Mouse (Mus musculus) testis, postnatal 10 days (tissue): ENCODE measurements around the gene Gm11034.

Experiments used
- DNase-seq: peaks from one replicate; pipeline ENCODE4 v3.0.0; 2021; ENCODE audit warnings: low spot score

Gene Gm11034

DNA sequence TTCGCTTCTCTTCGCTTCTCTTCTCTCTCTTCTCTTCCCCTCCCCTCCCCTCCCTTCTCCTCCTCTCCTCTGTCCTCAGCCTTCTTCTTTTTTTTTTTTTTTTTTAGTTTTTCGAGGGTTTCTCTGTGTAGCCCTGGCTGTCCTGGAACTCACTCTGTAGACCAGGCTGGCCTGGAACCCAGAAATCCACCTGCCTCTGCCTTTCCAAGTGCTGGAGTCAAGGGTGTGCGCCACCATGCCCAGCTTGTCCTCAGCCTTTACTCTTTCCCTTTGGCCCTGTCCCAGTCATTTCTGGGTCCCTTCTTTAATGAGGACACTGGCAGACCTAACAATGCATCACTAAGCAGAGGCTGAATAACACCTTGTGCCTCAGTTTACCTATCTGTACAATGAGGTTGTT is at the start of gene Gm11034:
Gm11034 (minus strand) TSS at position 101 of the 400 bp plus-strand sequence.
- DNase-seq = no peak

DNA sequence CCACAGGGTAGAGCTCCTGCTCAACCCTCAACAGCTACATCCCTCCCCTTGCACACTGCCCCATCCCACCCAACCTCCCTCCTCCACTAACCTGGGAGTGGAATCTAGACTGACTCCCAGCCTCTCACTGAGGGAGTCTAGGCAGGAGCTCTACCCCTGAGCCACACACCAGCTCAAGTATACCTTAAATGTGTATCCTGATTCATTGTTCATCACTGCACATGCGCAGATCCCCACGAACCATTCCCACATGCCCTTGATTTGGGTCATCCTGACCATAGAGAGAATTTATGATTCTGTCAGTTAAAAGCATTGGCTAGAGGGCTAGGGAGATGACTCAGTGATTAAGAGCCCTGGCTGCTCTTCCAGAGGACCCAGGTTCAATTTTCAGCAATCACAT is 49.3 kb upstream of the Gm11034 start:
- DNase-seq = no peak

DNA sequence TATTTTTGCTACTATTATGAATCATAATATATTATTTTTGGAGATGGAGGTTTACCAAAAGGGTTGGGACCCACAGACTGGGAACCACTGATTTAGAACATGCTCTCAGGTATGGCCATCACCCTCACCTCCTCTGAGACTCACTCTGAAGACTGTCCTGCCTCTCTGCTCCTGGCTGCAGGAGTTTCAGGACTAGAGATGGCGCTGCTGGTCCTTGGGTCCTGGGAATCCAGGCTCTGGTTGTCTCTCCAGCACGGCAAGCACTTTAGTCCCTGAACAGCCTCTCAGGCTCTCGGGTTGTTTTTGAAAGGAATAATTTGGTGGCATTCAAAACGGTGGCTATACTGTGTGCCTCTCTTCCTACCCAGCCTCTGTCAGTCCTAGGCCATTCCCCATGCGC is 48.4 kb upstream of the Gm11034 start:
- DNase-seq = no peak

DNA sequence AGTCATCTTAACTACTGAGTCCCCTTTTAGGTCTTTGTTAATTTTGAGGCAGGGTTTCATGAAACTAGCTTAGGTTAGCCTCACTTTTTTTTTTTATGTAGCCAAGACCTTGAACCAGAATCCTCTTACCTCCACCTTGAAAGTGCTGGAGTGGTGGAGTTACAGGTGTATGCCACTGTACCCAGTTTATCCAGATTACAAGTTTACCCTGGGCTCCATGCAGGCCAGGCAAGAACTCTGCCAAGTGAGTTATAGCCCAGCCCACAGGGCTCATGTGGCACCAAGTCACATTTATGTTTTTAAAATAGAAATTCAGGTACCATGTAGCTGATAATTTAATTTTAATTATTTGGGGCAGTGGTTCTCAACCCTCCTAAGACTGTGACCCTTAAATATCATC is 48.0 kb upstream of the Gm11034 start:
- DNase-seq = no peak

- DNase-seq = peak; percentile 59
These were observed 47.6 kb upstream of the Gm11034 start for GRCm38 (mm10) chr8:72261019-72261418.

- no peak for DNase-seq
These were observed 47.1 kb upstream of the Gm11034 start for GRCm38 (mm10) chr8:72260585-72260984.

- no peak for DNase-seq
These were observed 46.4 kb upstream of the Gm11034 start for GRCm38 (mm10) chr8:72259862-72260261.

- DNase-seq = no peak
These were observed 44.4 kb upstream of the Gm11034 start for GRCm38 (mm10) chr8:72257902-72258238.

DNA sequence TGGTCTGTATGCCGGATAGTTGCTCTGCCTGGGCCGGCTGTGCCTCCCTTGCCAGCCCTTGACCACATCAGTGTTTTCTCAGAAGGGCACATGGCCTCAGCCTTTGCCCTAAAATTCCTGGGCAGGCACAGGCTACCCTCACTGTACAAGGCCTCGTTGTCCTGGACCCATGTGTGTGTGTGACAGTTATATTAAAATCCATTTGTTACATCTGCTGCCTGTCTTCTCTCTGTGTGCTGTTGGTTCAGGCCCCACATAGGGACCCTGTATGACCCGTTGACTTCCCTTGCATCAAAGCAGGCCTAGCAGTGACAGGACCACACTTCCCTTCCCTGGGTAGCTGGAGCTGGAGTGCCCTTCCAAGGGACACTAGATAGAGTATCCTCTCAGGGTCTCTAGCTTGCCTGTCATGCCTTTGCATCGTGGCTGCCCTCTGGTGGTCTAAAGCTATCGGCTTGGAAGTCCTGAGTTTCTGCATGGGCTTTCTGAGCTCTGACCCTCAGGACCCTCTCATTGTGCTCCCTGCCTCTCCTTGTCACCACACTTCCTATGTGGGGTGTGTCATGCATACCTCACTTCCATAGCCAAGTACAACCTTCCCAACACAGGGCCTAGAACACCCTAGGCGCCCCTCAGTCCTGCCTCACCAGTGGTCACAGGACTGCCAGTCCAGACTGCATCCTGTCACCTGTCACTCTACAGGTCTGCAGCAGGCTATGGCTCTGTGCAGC is 43.9 kb upstream of the Gm11034 start:
- DNase-seq = peak; percentile 65

GRCm38 (mm10) chr8:72244610-72245009 is 31.2 kb upstream of the Gm11034 start:
- DNase-seq = no peak

- no peak for DNase-seq
These were observed 28.8 kb upstream of the Gm11034 start for GRCm38 (mm10) chr8:72242226-72242625.

- DNase-seq = peak; percentile 68
These were observed 27.5 kb upstream of the Gm11034 start for GRCm38 (mm10) chr8:72240951-72241350.

GRCm38 (mm10) chr8:72240403-72240763 is 26.9 kb upstream of the Gm11034 start:
- DNase-seq = no peak

- peak; percentile 98 for DNase-seq
These were observed 26.3 kb upstream of the Gm11034 start, which contains the start of gene Ap1m1 for GRCm38 (mm10) chr8:72239499-72240402. Gene Ap1m1, plus strand, starts transcription at chr8:72240018.

GRCm38 (mm10) chr8:72222656-72223055 is 9.2 kb upstream of the Gm11034 start:
- peak; percentile 53 for DNase-seq

DNA sequence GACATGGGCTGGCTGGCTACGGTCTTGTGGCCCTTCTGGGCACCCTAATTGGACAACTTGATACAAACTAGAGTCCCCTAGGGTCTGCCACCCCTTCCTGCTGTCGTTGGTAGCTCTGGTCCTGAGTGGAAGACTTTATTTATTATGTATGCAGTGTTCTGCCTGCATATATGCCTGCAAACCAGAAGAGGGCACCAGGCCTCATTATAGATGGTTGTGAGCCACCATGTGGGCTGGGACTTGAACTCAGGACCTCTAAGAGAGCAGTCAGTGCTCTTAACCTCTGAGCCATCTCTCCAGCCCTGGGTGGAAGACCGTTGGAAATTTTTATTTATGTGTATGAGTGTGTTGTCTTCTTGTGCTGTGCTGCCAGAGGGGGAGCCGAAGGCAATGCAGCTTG is 7.3 kb upstream of the Gm11034 start:
- no peak for DNase-seq

GRCm38 (mm10) chr8:72219541-72220363 is 6.3 kb upstream of the Gm11034 start, which contains the start of gene Fam32a:
Gene Fam32a, plus strand, starts transcription at chr8:72219730.
- peak; percentile 85 for DNase-seq

DNA sequence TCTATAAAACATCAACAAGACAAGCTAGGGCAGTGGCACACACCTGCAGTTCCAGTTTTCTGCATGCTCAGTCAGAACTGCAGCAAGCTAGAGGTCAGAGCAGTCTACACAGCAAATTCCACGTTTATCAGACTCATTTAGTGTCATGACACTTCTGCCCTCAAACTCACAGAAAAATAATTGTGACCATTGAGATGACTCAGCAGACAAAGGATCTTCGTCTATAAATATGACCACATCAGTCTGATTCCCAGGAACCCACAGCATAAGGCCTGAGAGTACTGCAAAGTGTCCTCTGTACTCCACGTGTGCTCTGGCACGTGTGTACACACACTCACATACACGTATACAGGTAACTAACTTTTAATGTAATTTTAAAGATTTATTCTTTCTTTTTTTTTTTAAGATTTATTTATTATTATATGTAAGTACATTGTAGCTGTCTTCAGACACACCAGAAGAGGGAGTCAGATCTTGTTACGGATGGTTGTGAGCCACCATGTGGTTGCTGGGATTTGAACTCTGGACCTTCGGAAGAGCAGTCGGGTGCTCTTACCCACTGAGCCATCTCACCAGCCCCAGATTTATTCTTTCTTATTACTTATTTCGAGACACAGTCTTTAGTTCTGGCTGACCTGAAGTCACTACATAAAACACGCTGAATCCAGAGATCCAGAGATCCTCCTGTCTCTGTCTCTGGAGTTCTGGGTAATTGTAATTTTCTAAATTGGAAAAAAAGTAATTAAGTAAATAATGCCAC is 5.5 kb upstream of the Gm11034 start:
- DNase-seq = no peak

DNA sequence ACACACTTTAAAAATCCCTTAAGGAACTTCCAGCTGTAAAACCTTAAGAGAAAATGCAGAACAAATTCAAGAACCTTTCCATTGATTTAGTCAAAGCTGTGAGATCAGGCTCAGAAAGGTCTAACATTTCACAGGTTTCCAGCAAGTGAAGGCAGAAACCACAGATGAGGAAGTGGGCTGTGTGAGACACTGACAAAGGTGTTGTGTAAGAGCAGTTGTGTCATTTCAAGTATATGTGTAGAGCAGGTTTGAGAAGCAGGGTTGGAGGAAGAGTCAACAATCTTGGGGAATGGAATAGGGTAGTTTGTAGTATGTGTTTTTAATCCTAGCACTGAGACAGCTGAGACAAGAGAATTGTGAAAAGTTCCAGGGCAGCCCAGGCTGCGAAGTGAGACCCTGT is 2.4 kb upstream of the Gm11034 start:
- no peak for DNase-seq

DNA sequence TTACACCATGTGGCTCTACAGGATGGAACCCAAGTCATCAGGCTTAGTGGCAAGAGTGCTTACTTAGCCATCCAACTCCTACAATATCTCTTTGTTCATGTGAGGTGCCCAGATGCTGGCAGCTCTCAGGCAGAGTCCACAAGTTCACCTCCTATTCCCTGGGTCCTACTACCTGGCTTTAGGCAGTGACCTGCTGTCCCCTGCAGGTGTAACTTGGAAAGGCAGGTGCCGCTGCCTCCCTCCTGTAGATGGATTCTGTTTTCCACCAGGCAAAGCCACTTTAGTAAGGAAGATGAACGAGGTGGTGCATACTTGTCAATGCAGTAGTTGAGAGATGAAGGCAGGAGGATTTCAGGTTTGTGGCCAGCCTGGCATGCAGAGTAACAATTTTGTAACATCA is 1.6 kb upstream of the Gm11034 start:
- no peak for DNase-seq

- no peak for DNase-seq
These were observed 685 bp downstream of the Gm11034 start, which contains the start of gene Cib3 for GRCm38 (mm10) chr8:72212751-72213150. Gene Cib3, minus strand, starts transcription at chr8:72212837.

GRCm38 (mm10) chr8:72211846-72212245 is 1.6 kb downstream of the Gm11034 start:
- DNase-seq = no peak
